Mouse (Mus musculus): Measurements from ENCODE around the gene En1. TPM values are rescaled to one million over a fixed set of nuclear protein-coding genes. Genes with fewer than 3 reads are reported as not detected.

Gene En1
- polyA plus RNA-seq (2017; shearing (Covaris generic)), result not detected

GRCm38 (mm10) chr1:120602031-120602730 is at the start of gene En1:
En1 (plus strand) TSS chr1:120602418.

Other genes with a start within 250 kb of the En1 start
- gene Marco, start 97.4 kb upstream of the En1 start, polyA plus RNA-seq (2017; shearing (Covaris generic)), result 1.4 TPM

Measured in inflammation-experienced regulatory T-cells, adult 16 weeks (primary cell).